Mouse (Mus musculus): ENCODE measurements around the gene Nt5dc2. TPM values are rescaled to one million over a fixed set of nuclear protein-coding genes. Genes with fewer than 3 reads are reported as not detected.

The Nt5dc2 gene
- total and polyA plus RNA-seq, 3 experiments, result 3.3 to 52.5 (median 4.0) TPM

DNA sequence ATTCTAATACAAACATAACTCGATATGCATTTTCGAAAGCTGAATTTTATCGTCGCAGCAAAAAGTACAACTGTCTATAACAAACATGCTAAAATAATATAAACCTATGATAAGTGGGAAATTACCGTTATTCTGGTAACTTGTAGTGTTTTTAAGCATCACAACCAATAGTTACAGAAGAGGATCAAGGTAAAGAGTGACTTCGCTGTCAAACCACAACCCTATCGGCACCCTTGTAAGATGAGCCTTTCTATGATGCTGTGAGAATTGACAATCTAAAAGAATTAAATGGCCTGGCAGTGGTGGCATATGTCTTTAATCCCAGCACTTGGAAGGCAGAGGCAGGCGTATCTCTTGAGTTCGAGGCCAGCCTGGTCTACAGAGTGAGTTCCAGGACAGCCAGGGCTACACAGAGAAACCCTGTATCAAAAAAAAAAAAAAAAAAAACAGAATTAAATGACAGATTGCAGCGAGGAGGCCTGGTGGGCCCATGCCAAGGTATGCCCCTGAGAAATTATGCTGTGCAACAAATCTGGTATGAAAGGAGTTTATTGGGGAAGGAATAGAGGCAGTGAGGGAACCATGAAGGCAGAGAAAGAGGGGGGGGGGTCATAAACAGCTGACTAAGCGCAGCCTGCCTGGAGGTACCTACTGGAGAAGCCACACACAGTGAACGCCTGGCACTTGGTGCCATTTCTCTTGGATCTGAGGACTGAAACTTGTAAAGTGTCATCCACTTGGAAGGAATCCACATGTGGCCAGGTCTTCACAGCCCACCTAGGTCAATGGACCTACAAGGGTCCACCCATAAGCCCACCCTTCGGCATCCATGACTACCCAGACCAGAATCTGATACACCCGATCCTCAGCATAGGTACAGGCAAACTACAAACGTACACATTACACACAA is 1.3 kb upstream of the Nt5dc2 start:
- no peak for TF ChIP-seq IRF4 (IDR thresholded peaks at IDR 0.05; ENCODE audit: low read depth, low read length)
- TF ChIP-seq USF1 (IDR thresholded peaks at IDR 0.05; ENCODE audit: low read depth, low read length), result no peak
- no peak for TF ChIP-seq CTCF (conservative IDR thresholded peaks at IDR 0.05 in 1 of 2, IDR thresholded peaks at IDR 0.05 in 1 of 2; ENCODE audit: low read depth in 2 of 2, low read length in 2 of 2)
- no peak for TF ChIP-seq HCFC1 (IDR thresholded peaks at IDR 0.05; ENCODE audit: low read depth, low read length)
- no peak for TF ChIP-seq POLR2AphosphoS2 (IDR thresholded peaks at IDR 0.05; ENCODE audit: low read depth, low read length)
- TF ChIP-seq MYC (IDR thresholded peaks at IDR 0.05; ENCODE audit: low read depth, low read length), result no peak
- TF ChIP-seq UBTF (IDR thresholded peaks at IDR 0.05; ENCODE audit: low read depth, low read length), result no peak
- no peak for TF ChIP-seq USF2 (conservative IDR thresholded peaks at IDR 0.05; ENCODE audit: low read depth, low read length)
- TF ChIP-seq TCF12 (IDR thresholded peaks at IDR 0.05; ENCODE audit: low read depth, low read length), result no peak
- TF ChIP-seq SIN3A (IDR thresholded peaks at IDR 0.05; ENCODE audit: low read length), result no peak
- TF ChIP-seq MAX (IDR thresholded peaks at IDR 0.05; ENCODE audit: low read length), result no peak
- TF ChIP-seq KAT2A (IDR thresholded peaks at IDR 0.05; ENCODE audit: insufficient replicate concordance, low read length), result no peak
- no peak for TF ChIP-seq ZKSCAN1 (IDR thresholded peaks at IDR 0.05; ENCODE audit: borderline replicate concordance, low read depth, low read length)
- no peak for TF ChIP-seq E2F4 (IDR thresholded peaks at IDR 0.05; ENCODE audit: insufficient replicate concordance, low read depth, low read length)
- no peak for TF ChIP-seq MXI1 (IDR thresholded peaks at IDR 0.05; ENCODE audit: low read depth, low read length)
- TF ChIP-seq ELF1 (IDR thresholded peaks at IDR 0.05; ENCODE audit: low read depth, low read length), result no peak
- Histone ChIP-seq H3K9ac (ENCODE audit: insufficient read depth, low read depth) (no peak overlapping the region), H3K79me2 (replicated peaks; ENCODE audit: control insufficient read depth, extremely low read depth, insufficient read depth, poor library complexity, severe bottlenecking) (peaks cover 11% of the 10 kb centered on the region), H3K4me1 (ENCODE audit: control insufficient read depth in 1 of 2, insufficient read depth in 2 of 2) (peaks cover 13 to 24% of the 10 kb centered on the region in 2 experiments), H3K4me3 (replicated peaks in 1 of 3; ENCODE audit: low read depth in 2 of 3, low read length in 2 of 3, poor library complexity in 1 of 3) (peak overlapping the region; percentile 27 to 73 (median 45)), H3K27ac (ENCODE audit: insufficient read depth, low read depth) (no peak overlapping the region), H3K36me3 (replicated peaks in 1 of 2; ENCODE audit: control insufficient read depth in 1 of 2, insufficient read depth in 1 of 2, low read length in 1 of 2) (peaks cover 2 to 23% of the 10 kb centered on the region in 2 experiments), H3K4me2 (ENCODE audit: insufficient read depth, low read depth, poor library complexity, severe bottlenecking) (peak overlapping the region; percentile 63; the same call in 1 of the 2 replicates), H3K9me3 (replicated peaks; ENCODE audit: low read length) (no peaks in the 10 kb centered on the region), H3K27me3 (replicated peaks) (peaks cover 33% of the 10 kb centered on the region)
- in situ Hi-C loops (cut with MboI; ENCODE audit: low pct_ligation_motif_present, low pct_unique_long_range_greater_than_20kb, low sequenced_read_pairs) (no loop called here), dilution Hi-C loops (cut with MboI; ENCODE audit: extremely low pct_ligation_motif_present, extremely low pct_unique_long_range_greater_than_20kb, low sequenced_read_pairs) (no loop called here)
- no peak for DNase-seq (ENCODE audit: extremely low read depth)

GRCm38 (mm10) chr14:31131272-31131821 is 494 bp downstream of the Nt5dc2 start:
- Histone ChIP-seq H3K9ac (ENCODE audit: insufficient read depth, low read depth) (peak overlapping the region; percentile 48), H3K27me3 (replicated peaks) (peaks cover 33% of the 10 kb centered on the region), H3K36me3 (replicated peaks in 1 of 2; ENCODE audit: control insufficient read depth in 1 of 2, insufficient read depth in 1 of 2, low read length in 1 of 2) (peaks cover 11 to 14% of the 10 kb centered on the region in 2 experiments), H3K4me3 (replicated peaks in 1 of 3; ENCODE audit: low read depth in 2 of 3, low read length in 2 of 3, poor library complexity in 1 of 3) (peak overlapping the region; percentile 25 to 83 (median 32)), H3K79me2 (replicated peaks; ENCODE audit: control insufficient read depth, extremely low read depth, insufficient read depth, poor library complexity, severe bottlenecking) (peaks cover 11% of the 10 kb centered on the region), H3K4me2 (ENCODE audit: insufficient read depth, low read depth, poor library complexity, severe bottlenecking) (peak overlapping the region; percentile 80), H3K4me1 (ENCODE audit: control insufficient read depth in 1 of 2, insufficient read depth in 2 of 2) (peaks cover 10 to 14% of the 10 kb centered on the region in 2 experiments), H3K9me3 (replicated peaks; ENCODE audit: low read length) (no peaks in the 10 kb centered on the region), H3K27ac (ENCODE audit: insufficient read depth, low read depth) (no peak overlapping the region)
- dilution Hi-C loops (cut with MboI; ENCODE audit: extremely low pct_ligation_motif_present, extremely low pct_unique_long_range_greater_than_20kb, low sequenced_read_pairs), result no loop called here
- no peak for DNase-seq (ENCODE audit: extremely low read depth)
- in situ Hi-C loops (cut with MboI; ENCODE audit: low pct_ligation_motif_present, low pct_unique_long_range_greater_than_20kb, low sequenced_read_pairs), result no loop called here
- no peak for TF ChIP-seq ELF1 (IDR thresholded peaks at IDR 0.05; ENCODE audit: low read depth, low read length)
- TF ChIP-seq USF2 (conservative IDR thresholded peaks at IDR 0.05; ENCODE audit: low read depth, low read length), result no peak
- no peak for TF ChIP-seq PAX5 (IDR thresholded peaks at IDR 0.05; ENCODE audit: low read length)
- no peak for TF ChIP-seq E2F4 (IDR thresholded peaks at IDR 0.05; ENCODE audit: insufficient replicate concordance, low read depth, low read length)
- no peak for TF ChIP-seq CHD1 (IDR thresholded peaks at IDR 0.05; ENCODE audit: low read depth, low read length)
- TF ChIP-seq CHD2 (IDR thresholded peaks at IDR 0.05; ENCODE audit: low read length), result no peak
- TF ChIP-seq SMC3 (IDR thresholded peaks at IDR 0.05; ENCODE audit: low read depth, low read length), result no peak
- no peak for TF ChIP-seq JUN (IDR thresholded peaks at IDR 0.05; ENCODE audit: insufficient read depth, low read depth, low read length)
- no peak for TF ChIP-seq MAFK (IDR thresholded peaks at IDR 0.05; ENCODE audit: insufficient replicate concordance, low read length)
- TF ChIP-seq GABPA (IDR thresholded peaks at IDR 0.05; ENCODE audit: insufficient replicate concordance, low read depth, low read length), result no peak

Measured in CH12.LX (cell line).